Mouse (Mus musculus): Measurements from ENCODE around the gene Gm20696.

Gm20696 gene

GRCm38 (mm10) chr6:99310529-99310928 is 356.1 kb downstream of the Gm20696 start:
- TF ChIP-seq GATA4 (IDR thresholded peaks at IDR 0.05; ENCODE audit: insufficient replicate concordance, low read length): no peak

- no peak for TF ChIP-seq GATA4 (IDR thresholded peaks at IDR 0.05; ENCODE audit: insufficient replicate concordance, low read length)
Observed at GRCm38 (mm10) chr6:99310171-99310500, 356.5 kb downstream of the Gm20696 start.

- TF ChIP-seq GATA4 (IDR thresholded peaks at IDR 0.05; ENCODE audit: insufficient replicate concordance, low read length): no peak
Observed at GRCm38 (mm10) chr6:99309466-99310170, 357.0 kb downstream of the Gm20696 start.

GRCm38 (mm10) chr6:99305751-99306150 is 360.8 kb downstream of the Gm20696 start:
- TF ChIP-seq GATA4 (IDR thresholded peaks at IDR 0.05; ENCODE audit: insufficient replicate concordance, low read length): no peak

- no peak for TF ChIP-seq GATA4 (IDR thresholded peaks at IDR 0.05; ENCODE audit: insufficient replicate concordance, low read length)
Observed at GRCm38 (mm10) chr6:99305236-99305635, 361.4 kb downstream of the Gm20696 start.

- no peak for TF ChIP-seq GATA4 (IDR thresholded peaks at IDR 0.05; ENCODE audit: insufficient replicate concordance, low read length)
Observed at GRCm38 (mm10) chr6:99302662-99303435, 363.7 kb downstream of the Gm20696 start.

- no peak for TF ChIP-seq GATA4 (IDR thresholded peaks at IDR 0.05; ENCODE audit: insufficient replicate concordance, low read length)
Observed at GRCm38 (mm10) chr6:99301923-99302322, 364.7 kb downstream of the Gm20696 start.

GRCm38 (mm10) chr6:99300235-99300634 is 366.4 kb downstream of the Gm20696 start:
- no peak for TF ChIP-seq GATA4 (IDR thresholded peaks at IDR 0.05; ENCODE audit: insufficient replicate concordance, low read length)

GRCm38 (mm10) chr6:99299196-99299595 is 367.4 kb downstream of the Gm20696 start:
- TF ChIP-seq GATA4 (IDR thresholded peaks at IDR 0.05; ENCODE audit: insufficient replicate concordance, low read length): no peak

GRCm38 (mm10) chr6:99297535-99297934 is 369.1 kb downstream of the Gm20696 start:
- no peak for TF ChIP-seq GATA4 (IDR thresholded peaks at IDR 0.05; ENCODE audit: insufficient replicate concordance, low read length)

- TF ChIP-seq GATA4 (IDR thresholded peaks at IDR 0.05; ENCODE audit: insufficient replicate concordance, low read length): no peak
Observed at GRCm38 (mm10) chr6:99295495-99295894, 371.1 kb downstream of the Gm20696 start.

- no peak for TF ChIP-seq GATA4 (IDR thresholded peaks at IDR 0.05; ENCODE audit: insufficient replicate concordance, low read length)
Observed at GRCm38 (mm10) chr6:99289220-99289619, 377.4 kb downstream of the Gm20696 start.

- TF ChIP-seq GATA4 (IDR thresholded peaks at IDR 0.05; ENCODE audit: insufficient replicate concordance, low read length): no peak
Observed at GRCm38 (mm10) chr6:99285026-99285425, 381.6 kb downstream of the Gm20696 start.

- no peak for TF ChIP-seq GATA4 (IDR thresholded peaks at IDR 0.05; ENCODE audit: insufficient replicate concordance, low read length)
Observed at GRCm38 (mm10) chr6:99284019-99284418, 382.6 kb downstream of the Gm20696 start.

- TF ChIP-seq GATA4 (IDR thresholded peaks at IDR 0.05; ENCODE audit: insufficient replicate concordance, low read length): no peak
Observed at GRCm38 (mm10) chr6:99282866-99283657, 383.5 kb downstream of the Gm20696 start.

- no peak for TF ChIP-seq GATA4 (IDR thresholded peaks at IDR 0.05; ENCODE audit: insufficient replicate concordance, low read length)
Observed at GRCm38 (mm10) chr6:99281433-99281832, 385.2 kb downstream of the Gm20696 start.

All from liver, adult (tissue).